Mouse (Mus musculus): ENCODE data around the gene Pnrc2.

The Pnrc2 gene

DNA sequence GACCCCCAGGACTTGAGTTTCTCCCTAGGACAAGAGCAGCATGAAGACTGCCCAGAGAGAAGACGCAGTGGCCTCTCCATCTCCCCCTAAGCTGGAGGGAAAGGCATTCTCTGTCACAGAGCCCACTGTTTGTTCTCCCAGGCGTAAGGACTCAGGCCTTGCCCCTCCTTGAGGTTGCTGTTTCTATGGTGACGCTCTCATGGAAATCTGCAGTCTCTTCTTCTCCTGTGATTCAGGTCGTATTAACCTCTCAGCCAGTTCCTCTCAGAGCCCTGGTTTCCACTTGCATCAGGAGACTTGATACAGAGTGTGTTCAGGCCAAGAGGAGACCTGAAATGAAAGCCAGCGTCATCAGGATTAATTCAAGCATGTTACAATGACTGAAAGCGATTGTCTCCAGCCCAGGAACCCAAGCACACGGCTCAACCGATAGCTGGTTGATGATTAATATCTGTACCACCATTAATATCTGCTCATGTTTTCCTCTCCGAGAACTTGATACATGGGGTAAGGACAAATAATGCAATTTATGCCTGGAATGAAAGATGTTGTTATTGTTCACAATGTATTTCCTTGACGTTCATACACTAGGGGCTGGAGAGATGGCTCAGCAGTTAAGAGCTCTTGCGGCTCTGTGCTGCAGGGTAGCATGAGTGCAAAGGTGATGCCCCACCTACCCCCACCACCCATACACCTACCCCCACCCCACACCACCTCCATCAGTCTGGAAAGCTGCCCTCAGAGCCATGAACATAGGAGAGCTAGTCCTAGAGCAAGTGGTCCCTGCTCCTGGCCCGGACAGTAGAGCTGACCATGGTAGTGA lies 40.1 kb downstream of the Pnrc2 start:
- ATAC-seq (ENCODE audit: insufficient number of reproducible peaks, low FRiP score, low TSS enrichment): no peak

- ATAC-seq (ENCODE audit: insufficient number of reproducible peaks, low FRiP score, low TSS enrichment): no peak
Measured at GRCm38 (mm10) chr4:135832070-135832469, 41.6 kb downstream of the Pnrc2 start.

GRCm38 (mm10) chr4:135828491-135828890 lies 45.2 kb downstream of the Pnrc2 start:
- ATAC-seq (ENCODE audit: insufficient number of reproducible peaks, low FRiP score, low TSS enrichment): no peak

- ATAC-seq (ENCODE audit: insufficient number of reproducible peaks, low FRiP score, low TSS enrichment): no peak
Measured at GRCm38 (mm10) chr4:135824254-135824653, 49.4 kb downstream of the Pnrc2 start.

DNA sequence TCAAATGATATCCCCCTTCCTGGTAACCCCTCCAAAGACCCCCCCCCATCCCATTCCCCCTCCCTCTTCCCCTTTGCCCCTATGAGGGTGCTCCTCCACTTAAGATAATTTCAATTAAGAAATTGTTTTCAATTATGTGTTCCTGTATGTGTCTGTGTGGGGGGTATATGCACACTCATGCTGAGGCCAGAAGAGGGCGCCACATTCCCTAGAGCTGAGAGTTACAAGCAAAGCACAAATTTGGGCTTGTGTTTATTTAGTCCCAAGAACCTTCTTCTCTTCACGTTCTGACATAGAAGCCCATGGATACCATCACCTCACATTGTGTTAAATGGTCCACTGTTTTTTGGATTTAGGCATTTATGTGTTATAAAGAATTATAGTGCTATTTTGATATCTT lies 50.4 kb downstream of the Pnrc2 start:
- no peak for ATAC-seq (ENCODE audit: insufficient number of reproducible peaks, low FRiP score, low TSS enrichment)

- no peak for ATAC-seq (ENCODE audit: insufficient number of reproducible peaks, low FRiP score, low TSS enrichment)
Measured at GRCm38 (mm10) chr4:135821772-135822171, 51.9 kb downstream of the Pnrc2 start.

Data from cerebellum, adult (tissue).